Mouse (Mus musculus) lung, adult 2 months (tissue): Measurements from ENCODE around the gene Ctcfl.

ENCODE experiments used
- CTCF ChIP-seq: fragments of 200-500 bp; IDR thresholded peaks from 2 replicates; pipeline ENCODE4 v1.5.1; 2011; ENCODE audit warnings: mild to moderate bottlenecking, low read length, control low read depth; ENCODE audit not compliant: insufficient read depth
- POLR2A ChIP-seq: fragments of 200-500 bp; IDR thresholded peaks from 2 replicates; pipeline ENCODE4 v1.6.1; 2011; ENCODE audit warnings: low read depth, mild to moderate bottlenecking, control low read depth, low read length, borderline replicate concordance; ENCODE audit errors: extremely low read depth

- TF ChIP-seq CTCF (no peak), POLR2A (no peak)
These were observed at the start of gene Ctcfl for GRCm38 (mm10) chr2:173119023-173119944.
